Mouse (Mus musculus): Measurements from ENCODE around the gene Phactr1. TPM values are rescaled to one million over a fixed set of nuclear protein-coding genes. Genes with fewer than 3 reads are reported as not detected.
"Not testable (repeated sequence)": the region's sequence is repeated elsewhere in the genome, so short reads cannot be mapped to it uniquely, and the experiment has no call there.

Phactr1 gene
- polyA plus RNA-seq, 1 experiment from 2014 or later = 15.1 TPM

DNA sequence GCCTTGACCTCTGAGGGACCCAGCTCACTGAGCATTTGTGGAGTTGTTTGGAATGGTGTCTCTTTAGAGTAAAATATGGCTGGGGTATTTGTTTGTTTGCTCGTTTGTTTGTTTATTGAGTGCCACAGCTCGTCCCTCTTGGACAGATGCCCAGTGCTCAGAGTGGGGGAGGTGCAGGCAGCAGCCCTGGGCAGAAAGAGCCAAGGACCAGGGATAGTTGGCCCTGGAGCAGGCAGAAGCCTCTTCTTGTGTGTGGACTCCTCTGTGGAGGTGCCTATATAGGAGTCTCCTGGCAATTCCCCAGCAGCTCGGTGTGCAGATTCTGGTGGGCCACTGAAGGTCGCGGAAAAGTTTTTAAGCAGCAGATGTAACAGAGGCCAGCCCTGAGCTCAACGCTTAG, 236.8 kb downstream of the Phactr1 start:
- peaks cover 21% of the 10 kb centered on the region for H3K4me1 ChIP-seq (replicated peaks)
- H3K4me3 ChIP-seq = peak overlapping the region; percentile 81; the same call in 1 of the 2 replicates
- no peak overlapping the region for H3K27ac ChIP-seq
- no peaks in the 10 kb centered on the region for H3K36me3 ChIP-seq
- no peak for DNase-seq (ENCODE audit: low spot score)
- H3K27me3 ChIP-seq (ENCODE audit: insufficient read depth, poor library complexity, severe bottlenecking) = peaks cover 39% of the 10 kb centered on the region
- H3K9me3 ChIP-seq = no peaks in the 10 kb centered on the region
- WGBS = 37% methylated on average over 6 of the region's 6 CpGs

DNA sequence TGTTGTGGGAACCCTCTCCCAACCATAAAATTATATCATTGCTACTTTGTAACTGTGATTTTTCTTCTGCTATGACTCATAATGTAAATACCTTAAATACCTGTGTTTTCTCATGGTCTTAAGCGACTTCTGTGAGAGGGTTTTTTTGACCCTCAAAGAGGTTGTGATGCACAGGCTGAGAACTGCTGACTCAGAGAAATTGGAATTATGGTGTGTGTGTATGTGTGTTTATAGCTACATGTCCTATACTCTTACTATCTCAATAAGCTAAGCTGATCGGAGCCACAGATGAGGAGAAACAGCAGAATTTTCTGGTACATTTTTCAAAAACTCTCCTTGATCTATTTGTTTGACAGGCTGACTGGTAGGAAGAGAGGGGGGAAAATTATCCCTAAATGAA, 239.6 kb downstream of the Phactr1 start:
- H3K36me3 ChIP-seq = no peaks in the 10 kb centered on the region
- no peaks in the 10 kb centered on the region for H3K9me3 ChIP-seq
- 87% methylated on average over 2 of the region's 2 CpGs for WGBS
- no peak for DNase-seq (ENCODE audit: low spot score)
- H3K4me1 ChIP-seq (replicated peaks) = peaks cover 21% of the 10 kb centered on the region
- no peak overlapping the region for H3K4me3 ChIP-seq
- peaks cover 35% of the 10 kb centered on the region for H3K27me3 ChIP-seq (ENCODE audit: insufficient read depth, poor library complexity, severe bottlenecking)
- H3K27ac ChIP-seq = no peak overlapping the region

DNA sequence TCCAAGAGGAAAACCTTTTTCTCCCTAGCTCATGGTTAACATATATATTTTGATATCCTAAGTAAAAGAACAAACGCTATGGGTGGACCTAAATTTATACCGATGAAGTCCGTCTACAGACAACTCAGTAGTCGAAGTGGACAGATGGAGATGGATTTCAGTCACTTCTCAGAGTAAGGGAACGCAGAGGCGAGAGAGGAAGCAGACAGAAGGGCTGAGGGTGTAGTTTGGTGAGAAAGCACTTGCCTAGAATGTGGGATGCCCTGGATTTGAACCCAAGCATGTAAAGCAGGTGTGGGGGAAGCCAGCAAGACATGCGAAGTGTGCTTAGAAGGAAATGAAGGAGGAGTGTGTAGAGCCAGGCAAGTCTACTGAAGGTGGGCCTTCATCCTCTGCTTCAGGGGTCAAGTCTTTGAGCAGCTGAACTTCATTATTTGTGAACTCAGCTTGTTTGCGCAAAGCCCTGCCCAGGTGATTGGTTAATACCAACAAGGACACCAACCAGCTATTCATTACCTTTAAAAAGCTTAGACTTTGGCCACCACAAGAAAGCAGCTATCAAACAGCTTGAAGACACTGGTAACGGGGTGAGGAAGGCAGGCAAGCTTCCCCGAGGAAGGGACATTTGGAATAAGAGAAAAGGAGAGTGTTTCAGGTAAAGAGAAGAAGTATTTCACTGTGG, 241.5 kb downstream of the Phactr1 start:
- H3K4me3 ChIP-seq = no peak overlapping the region
- peaks cover 20% of the 10 kb centered on the region for H3K27me3 ChIP-seq (ENCODE audit: insufficient read depth, poor library complexity, severe bottlenecking)
- no peak for DNase-seq (ENCODE audit: low spot score)
- peaks cover 8% of the 10 kb centered on the region for H3K4me1 ChIP-seq (replicated peaks)
- no peaks in the 10 kb centered on the region for H3K36me3 ChIP-seq
- no peak overlapping the region for H3K27ac ChIP-seq
- no peaks in the 10 kb centered on the region for H3K9me3 ChIP-seq
- WGBS = 95% methylated on average over 10 of the region's 10 CpGs

DNA sequence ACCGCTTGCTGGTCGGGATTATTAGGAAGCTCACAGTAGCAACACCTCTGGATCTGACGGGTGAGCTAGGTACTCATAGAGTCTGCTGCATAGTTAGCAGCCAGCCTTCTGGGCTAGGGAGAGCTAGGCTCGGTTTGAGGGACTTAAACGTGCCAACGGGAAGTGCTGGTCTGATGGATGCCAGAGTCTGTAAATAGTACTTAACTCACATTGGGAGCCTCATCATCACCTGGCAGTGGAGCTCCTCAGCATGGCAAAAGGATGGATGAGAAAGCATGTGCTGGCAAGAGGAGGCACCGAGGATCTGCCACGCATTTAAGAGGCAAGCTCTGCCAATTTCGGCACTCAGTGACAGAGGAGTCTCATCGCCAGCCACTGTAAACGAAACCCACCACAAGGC, 247.4 kb downstream of the Phactr1 start:
- Histone ChIP-seq H3K27me3 (ENCODE audit: insufficient read depth, poor library complexity, severe bottlenecking) (no peaks in the 10 kb centered on the region), H3K4me1 (replicated peaks) (0 out of 2 replicates have a peak, but pooled peaks cover 17% of the 10 kb centered on the region), H3K36me3 (0 out of 2 replicates have a peak, but pooled peaks cover 11% of the 10 kb centered on the region), H3K4me3 (no peak overlapping the region), H3K9me3 (peaks cover 16% of the 10 kb centered on the region), H3K27ac (no peak overlapping the region)
- 93% methylated on average over 11 of the region's 11 CpGs for WGBS
- no peak for DNase-seq (ENCODE audit: low spot score)

DNA sequence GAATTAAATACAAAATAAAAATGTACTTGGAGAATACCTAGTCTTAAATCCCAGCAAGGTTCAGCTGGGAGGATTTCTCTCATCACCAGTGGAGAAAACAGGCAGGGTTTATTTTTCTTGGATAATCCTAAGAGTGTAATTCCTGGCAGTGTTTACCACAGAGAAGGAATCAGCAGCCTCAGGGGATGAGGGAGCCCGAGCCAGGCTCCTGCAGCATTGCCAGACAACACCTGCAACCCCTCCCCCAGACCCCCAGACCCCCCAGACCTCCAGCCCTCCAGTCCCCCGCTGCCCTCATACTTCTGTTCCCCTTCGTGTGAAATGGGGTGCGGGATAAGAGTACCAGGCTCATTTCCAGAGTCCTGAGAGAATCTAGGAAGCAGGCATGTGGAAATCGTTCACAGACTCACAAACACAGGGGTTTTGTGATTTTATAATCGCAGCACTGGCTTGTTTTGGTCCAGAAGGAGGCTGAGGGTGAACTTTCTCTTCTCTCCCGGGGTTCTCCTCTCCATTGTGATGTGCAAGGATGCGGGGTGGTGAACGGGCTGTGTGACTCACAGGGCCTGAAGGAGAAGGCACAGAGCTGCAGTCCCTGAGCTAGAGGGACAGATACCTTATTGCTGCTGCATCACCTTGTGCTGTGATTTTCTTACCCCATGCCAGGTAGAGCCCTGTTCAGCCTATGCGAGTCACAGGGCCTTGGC, 249.3 kb downstream of the Phactr1 start:
- WGBS = 50% methylated on average over 10 of the region's 10 CpGs

DNA sequence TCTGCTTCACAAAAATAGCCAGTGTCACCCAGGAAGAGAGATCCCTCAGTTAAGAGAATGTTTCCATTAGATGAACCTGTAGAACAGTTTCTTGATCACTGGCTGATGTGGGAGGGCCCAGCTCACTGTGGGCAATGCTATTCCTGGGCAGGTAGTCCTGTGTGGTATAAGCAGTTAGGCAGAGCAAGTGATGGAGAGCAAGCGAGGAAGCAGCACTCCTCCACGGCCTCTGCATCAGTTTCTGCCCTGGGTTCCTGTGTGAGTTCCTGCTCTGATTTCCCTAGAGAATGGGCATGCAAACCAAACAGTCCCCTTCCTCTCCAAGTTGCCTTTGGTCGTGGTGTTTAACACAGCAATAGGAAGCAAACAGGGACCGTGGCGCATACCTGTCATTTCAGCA, 251.6 kb downstream of the Phactr1 start:
- no peak overlapping the region for H3K27ac ChIP-seq
- H3K9me3 ChIP-seq = peaks cover 16% of the 10 kb centered on the region
- 89% methylated on average over 5 of the region's 5 CpGs for whole genome bisulfite sequencing
- no peaks in the 10 kb centered on the region for H3K27me3 ChIP-seq (ENCODE audit: insufficient read depth, poor library complexity, severe bottlenecking)
- DNase-seq (ENCODE audit: low spot score) = no peak
- no peak overlapping the region for H3K4me3 ChIP-seq
- 0 out of 2 replicates have a peak, but pooled peaks cover 17% of the 10 kb centered on the region for H3K4me1 ChIP-seq (replicated peaks)
- H3K36me3 ChIP-seq = 0 out of 2 replicates have a peak, but pooled peaks cover 11% of the 10 kb centered on the region

More for the DNA sequence above, 249.3 kb downstream of the Phactr1 start:
- H3K27me3 ChIP-seq (ENCODE audit: insufficient read depth, poor library complexity, severe bottlenecking) = no peaks in the 10 kb centered on the region
- H3K4me1 ChIP-seq (replicated peaks) = 0 out of 2 replicates have a peak, but pooled peaks cover 17% of the 10 kb centered on the region
- no peak overlapping the region for H3K4me3 ChIP-seq
- H3K36me3 ChIP-seq = 0 out of 2 replicates have a peak, but pooled peaks cover 11% of the 10 kb centered on the region
- H3K27ac ChIP-seq = peak overlapping the region; percentile 2; the same call in 1 of the 2 replicates
- H3K9me3 ChIP-seq = peaks cover 16% of the 10 kb centered on the region
- no peak for DNase-seq (ENCODE audit: low spot score)

DNA sequence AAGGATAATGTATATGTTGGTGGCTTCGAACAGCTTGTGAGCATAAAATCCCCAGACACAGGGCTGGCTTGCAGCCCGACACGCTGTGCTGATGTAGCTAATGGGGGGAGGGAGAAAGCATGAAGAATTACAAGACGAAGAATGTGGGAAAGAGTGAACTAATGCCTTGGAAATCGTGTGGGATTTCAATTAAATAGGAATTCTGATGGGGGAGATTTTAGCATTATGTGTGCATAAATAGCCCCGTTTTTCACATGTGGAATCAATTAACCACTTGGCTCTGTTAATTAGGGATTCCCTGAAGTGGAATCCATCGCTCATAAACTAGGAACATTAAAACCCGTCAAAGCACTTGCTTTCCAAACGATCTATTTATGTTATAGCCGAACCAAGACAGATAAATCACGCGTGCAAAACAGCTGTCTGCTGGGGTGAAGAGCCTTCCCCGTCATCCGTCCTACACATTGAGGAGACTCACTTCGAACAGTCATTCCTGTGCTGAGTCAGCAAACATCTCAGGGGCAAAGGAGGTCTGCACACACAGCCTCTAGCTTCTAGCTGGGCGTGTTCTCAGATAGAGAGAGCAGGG, 254.2 kb downstream of the Phactr1 start:
- Histone ChIP-seq H3K9me3 (peaks cover 3% of the 10 kb centered on the region; the same call in 1 of the 2 replicates), H3K4me1 (replicated peaks) (0 out of 2 replicates have a peak, but pooled peaks cover 14% of the 10 kb centered on the region), H3K27me3 (ENCODE audit: insufficient read depth, poor library complexity, severe bottlenecking) (no peaks in the 10 kb centered on the region), H3K36me3 (no peaks in the 10 kb centered on the region), H3K4me3 (no peak overlapping the region), H3K27ac (no peak overlapping the region)
- WGBS = 79% methylated on average over 16 of the region's 16 CpGs
- no peak for DNase-seq (ENCODE audit: low spot score)

DNA sequence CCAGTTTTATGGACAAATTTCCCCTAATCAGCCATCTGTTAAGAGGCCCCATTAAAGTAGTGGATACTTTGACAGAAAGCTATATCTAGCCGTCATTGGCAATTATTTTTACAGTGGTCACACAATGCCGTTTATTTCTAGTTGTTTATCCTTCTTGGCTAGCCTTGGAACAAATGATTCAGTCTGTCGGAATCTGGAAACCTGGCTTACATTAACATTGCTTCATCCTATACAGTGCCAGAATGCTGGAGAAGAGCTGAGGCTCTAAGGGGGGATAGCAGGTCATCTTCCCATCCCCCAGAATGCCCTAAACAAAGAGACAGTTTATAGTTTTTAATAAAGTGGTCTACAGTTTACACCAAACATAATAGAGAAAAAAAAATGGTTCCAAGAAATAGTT, 257.4 kb downstream of the Phactr1 start:
- WGBS = 92% methylated on average over 3 of the region's 3 CpGs
- no peak overlapping the region for H3K27ac ChIP-seq
- H3K27me3 ChIP-seq (ENCODE audit: insufficient read depth, poor library complexity, severe bottlenecking) = no peaks in the 10 kb centered on the region
- H3K4me3 ChIP-seq = no peak overlapping the region
- no peaks in the 10 kb centered on the region for H3K9me3 ChIP-seq
- no peaks in the 10 kb centered on the region for H3K4me1 ChIP-seq (replicated peaks)
- H3K36me3 ChIP-seq = no peaks in the 10 kb centered on the region
- no peak for DNase-seq (ENCODE audit: low spot score)

DNA sequence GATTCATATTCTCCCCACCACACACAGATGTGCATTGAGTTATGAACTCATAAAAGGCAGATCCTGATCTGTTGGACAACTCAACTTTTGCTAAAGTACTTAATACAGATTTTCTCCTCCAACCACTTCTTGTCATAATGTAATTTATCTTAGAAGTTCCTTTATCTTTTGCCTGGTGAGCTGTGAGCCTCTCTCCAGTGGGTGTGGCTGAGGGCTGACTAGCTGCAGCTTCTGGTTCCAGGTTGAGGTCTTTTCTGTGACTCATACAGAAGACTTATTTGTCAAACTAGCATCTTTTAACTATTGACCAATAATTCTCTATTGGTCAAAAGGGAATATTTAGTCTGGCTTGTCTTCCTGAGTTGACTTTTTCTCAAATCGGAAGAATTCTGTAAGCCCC, 257.9 kb downstream of the Phactr1 start:
- Histone ChIP-seq H3K9me3 (no peaks in the 10 kb centered on the region), H3K36me3 (no peaks in the 10 kb centered on the region), H3K4me3 (no peak overlapping the region), H3K4me1 (replicated peaks) (no peaks in the 10 kb centered on the region), H3K27me3 (ENCODE audit: insufficient read depth, poor library complexity, severe bottlenecking) (no peaks in the 10 kb centered on the region), H3K27ac (no peak overlapping the region)
- WGBS = 96% methylated on average over 1 of the region's 1 CpGs
- DNase-seq (ENCODE audit: low spot score) = no peak

DNA sequence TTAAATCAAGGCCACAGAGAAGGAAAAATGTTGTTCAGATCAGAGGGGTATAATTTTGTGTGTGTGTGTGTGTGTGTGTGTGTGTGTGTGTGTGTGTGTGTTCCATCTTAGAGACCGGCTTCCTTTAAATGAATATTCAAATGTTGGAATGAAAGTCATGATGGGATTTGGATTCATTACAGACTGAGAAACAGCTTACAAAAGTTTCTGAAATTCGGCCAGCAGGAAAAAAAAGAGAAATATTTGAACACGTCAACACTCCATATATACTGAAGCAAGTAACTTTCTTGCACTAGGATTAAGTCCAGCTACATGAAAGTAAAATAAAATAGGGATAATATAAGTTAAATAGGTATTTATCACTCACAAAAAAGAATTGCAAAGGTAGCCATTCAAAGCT, 259.8 kb downstream of the Phactr1 start:
- no peak for DNase-seq (ENCODE audit: low spot score)
- Histone ChIP-seq H3K4me3 (no peak overlapping the region), H3K27me3 (ENCODE audit: insufficient read depth, poor library complexity, severe bottlenecking) (no peaks in the 10 kb centered on the region), H3K4me1 (replicated peaks) (no peaks in the 10 kb centered on the region), H3K9me3 (no peaks in the 10 kb centered on the region), H3K36me3 (no peaks in the 10 kb centered on the region), H3K27ac (no peak overlapping the region)
- 89% methylated on average over 3 of the region's 3 CpGs for WGBS

DNA sequence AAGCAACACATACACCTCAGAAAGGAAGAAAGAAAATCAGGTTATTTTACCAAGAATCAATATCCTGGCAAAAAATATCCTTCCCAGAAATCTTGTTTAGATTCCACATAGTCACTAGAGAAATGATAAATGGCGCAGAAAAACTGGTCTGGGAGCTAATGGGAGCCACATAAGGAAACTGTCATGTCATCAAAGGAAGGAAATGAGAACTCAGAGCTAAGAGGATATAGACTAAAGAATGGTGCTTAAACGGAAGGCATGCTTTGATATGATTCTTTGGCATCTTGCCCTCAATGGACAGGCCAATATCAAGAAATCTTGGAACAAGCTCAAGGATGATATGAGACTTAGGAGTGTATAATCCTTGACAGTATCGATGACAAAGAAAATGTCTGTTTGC, 263.7 kb downstream of the Phactr1 start:
- no peak overlapping the region for H3K4me3 ChIP-seq
- H3K27ac ChIP-seq = no peak overlapping the region
- WGBS = 83% methylated on average over 3 of the region's 3 CpGs
- no peaks in the 10 kb centered on the region for H3K9me3 ChIP-seq
- no peak for DNase-seq (ENCODE audit: low spot score)
- no peaks in the 10 kb centered on the region for H3K36me3 ChIP-seq
- no peaks in the 10 kb centered on the region for H3K27me3 ChIP-seq (ENCODE audit: insufficient read depth, poor library complexity, severe bottlenecking)
- H3K4me1 ChIP-seq (replicated peaks) = 0 out of 2 replicates have a peak, but pooled peaks cover 5% of the 10 kb centered on the region

DNA sequence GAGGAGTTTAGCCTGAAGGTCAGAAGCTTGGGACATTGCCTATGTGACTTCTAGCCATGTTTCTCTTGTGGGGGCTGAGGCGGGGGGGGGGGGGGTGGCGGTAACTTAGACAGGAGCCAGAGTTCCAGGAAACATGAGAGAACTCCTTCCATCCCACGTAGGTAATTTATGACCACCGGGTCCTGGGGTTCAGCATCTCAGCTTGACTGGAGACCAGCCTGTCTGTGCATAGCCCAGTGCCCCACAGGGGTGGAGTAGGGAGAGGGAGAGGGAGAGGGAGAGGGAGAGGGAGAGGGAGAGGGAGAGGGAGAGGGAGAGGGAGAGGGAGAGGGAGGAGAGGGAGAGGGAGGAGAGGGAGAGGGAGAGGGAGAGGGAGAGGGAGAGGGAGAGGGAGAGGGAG, 264.8 kb downstream of the Phactr1 start:
- WGBS = 76% methylated on average over 4 of the region's 4 CpGs
- DNase-seq (ENCODE audit: low spot score); H3K27ac ChIP-seq; H3K36me3 ChIP-seq; H3K9me3 ChIP-seq; H3K27me3 ChIP-seq (ENCODE audit: insufficient read depth, poor library complexity, severe bottlenecking); H3K4me1 ChIP-seq (replicated peaks); H3K4me3 ChIP-seq: not testable (repeated sequence)

DNA sequence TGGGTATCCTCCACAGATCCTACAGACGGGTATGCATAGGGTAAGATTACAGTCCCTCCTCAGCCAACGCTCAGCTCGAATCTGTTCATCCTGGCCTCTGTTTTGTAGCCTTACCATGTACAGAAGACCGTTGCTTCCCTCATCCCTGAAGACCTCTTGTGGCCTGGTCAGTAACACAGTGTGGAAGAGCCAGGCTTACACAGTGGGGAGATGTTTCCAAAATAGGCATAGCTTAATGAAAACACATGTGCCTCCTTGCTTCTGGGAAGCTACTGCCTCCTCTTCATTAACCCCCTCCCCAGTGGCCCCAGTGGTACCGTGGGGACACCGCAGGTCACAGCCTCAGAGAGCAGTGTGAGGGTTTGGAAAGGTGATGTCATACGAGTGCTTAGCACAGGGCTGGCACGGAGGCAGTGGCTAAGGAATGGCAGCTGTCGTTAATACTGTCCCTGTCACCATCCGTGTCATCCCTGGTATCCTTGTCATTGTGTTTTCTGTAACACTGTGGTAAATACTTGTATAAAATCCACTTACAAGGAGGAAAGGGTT, 268.4 kb downstream of the Phactr1 start:
- no peaks in the 10 kb centered on the region for H3K36me3 ChIP-seq
- no peak for DNase-seq (ENCODE audit: low spot score)
- no peaks in the 10 kb centered on the region for H3K27me3 ChIP-seq (ENCODE audit: insufficient read depth, poor library complexity, severe bottlenecking)
- H3K4me3 ChIP-seq = no peak overlapping the region
- H3K4me1 ChIP-seq (replicated peaks) = 0 out of 2 replicates have a peak, but pooled peaks cover 5% of the 10 kb centered on the region
- H3K27ac ChIP-seq = no peak overlapping the region
- WGBS = 78% methylated on average over 10 of the region's 10 CpGs
- no peaks in the 10 kb centered on the region for H3K9me3 ChIP-seq

All from hindbrain, embryonic 10.5 days (tissue).